Mouse (Mus musculus): ENCODE measurements around the gene Rab5c. TPM values are rescaled to one million over a fixed set of nuclear protein-coding genes. Genes with fewer than 3 reads are reported as not detected.

Gene Rab5c
- polyA plus RNA-seq, 1 experiment from 2014 or later = 23.7 TPM

- 85% methylated on average over 9 of the region's 9 CpGs for WGBS
- no peaks in the 10 kb centered on the region for H3K36me3 ChIP-seq
- H3K4me3 ChIP-seq = no peak overlapping the region
- 0 out of 2 replicates have a peak, but pooled peaks cover 9% of the 10 kb centered on the region for H3K27me3 ChIP-seq (replicated peaks)
- H3K9ac ChIP-seq = no peak overlapping the region
- H3K9me3 ChIP-seq = no peaks in the 10 kb centered on the region
- no peak overlapping the region for H3K27ac ChIP-seq
- peaks cover 8% of the 10 kb centered on the region; the same call in 1 of the 2 replicates for H3K4me1 ChIP-seq
- H3K4me2 ChIP-seq (replicated peaks) = no peak overlapping the region
- ATAC-seq (ENCODE audit: low FRiP score, low read depth) = no peak
Measured at GRCm38 (mm10) chr11:100766726-100767125, 28.7 kb upstream of the Rab5c start.

GRCm38 (mm10) chr11:100762831-100763230 is 24.8 kb upstream of the Rab5c start, which contains the start of gene Hcrt:
Hcrt (minus strand) TSS chr11:100762931.
- peaks cover 35% of the 10 kb centered on the region for H3K27me3 ChIP-seq (replicated peaks)
- no peak within 1 kb of the TSS for H3K27ac ChIP-seq
- peaks cover 14% of the 10 kb centered on the region for H3K4me1 ChIP-seq
- 86% methylated on average over 7 of the region's 7 CpGs for WGBS
- H3K9me3 ChIP-seq = no peaks in the 10 kb centered on the region
- peak within 1 kb of the TSS; percentile 53; the same call in 1 of the 2 replicates for H3K9ac ChIP-seq
- ATAC-seq (ENCODE audit: low FRiP score, low read depth) = no peak
- H3K4me2 ChIP-seq (replicated peaks) = peak within 1 kb of the TSS; percentile 73
- no peaks in the 10 kb centered on the region for H3K36me3 ChIP-seq
- peak within 1 kb of the TSS; percentile 38 for H3K4me3 ChIP-seq

- H3K36me3 ChIP-seq = no peaks in the 10 kb centered on the region; the same call in 1 of the 2 replicates
- H3K9ac ChIP-seq = peak overlapping the region; percentile 53; the same call in 1 of the 2 replicates
- H3K4me3 ChIP-seq = peak overlapping the region; percentile 38
- no peaks in the 10 kb centered on the region for H3K9me3 ChIP-seq
- peak overlapping the region; percentile 73 for H3K4me2 ChIP-seq (replicated peaks)
- under 1% methylated on average over 27 of the region's 27 CpGs for WGBS
- H3K27ac ChIP-seq = no peak overlapping the region
- peaks cover 14% of the 10 kb centered on the region for H3K4me1 ChIP-seq
- H3K27me3 ChIP-seq (replicated peaks) = peaks cover 35% of the 10 kb centered on the region
- ATAC-seq (ENCODE audit: low FRiP score, low read depth) = peak; percentile 70
Measured at GRCm38 (mm10) chr11:100761547-100762045, 23.6 kb upstream of the Rab5c start.

GRCm38 (mm10) chr11:100759611-100760233 is 21.7 kb upstream of the Rab5c start, which contains the start of gene Kcnh4:
Kcnh4 (minus strand) TSS chr11:100759942.
- ATAC-seq (ENCODE audit: low FRiP score, low read depth) = peak; percentile 36; the same call in 1 of the 2 replicates
- Histone ChIP-seq H3K27ac (no peak within 1 kb of the TSS), H3K9me3 (no peaks in the 10 kb centered on the region), H3K4me2 (replicated peaks) (peak within 1 kb of the TSS; percentile 81), H3K27me3 (replicated peaks) (peaks cover 35% of the 10 kb centered on the region), H3K4me3 (peak within 1 kb of the TSS; percentile 43), H3K4me1 (peaks cover 14% of the 10 kb centered on the region), H3K36me3 (peaks cover 4% of the 10 kb centered on the region), H3K9ac (peak within 1 kb of the TSS; percentile 61)
- WGBS = under 1% methylated on average over 50 of the region's 51 CpGs

- Histone ChIP-seq H3K4me2 (replicated peaks) (peak overlapping the region; percentile 81), H3K27me3 (replicated peaks) (peaks cover 38% of the 10 kb centered on the region), H3K4me3 (peak overlapping the region; percentile 43), H3K9me3 (no peaks in the 10 kb centered on the region), H3K9ac (peak overlapping the region; percentile 61), H3K4me1 (peaks cover 14% of the 10 kb centered on the region), H3K36me3 (peaks cover 4% of the 10 kb centered on the region), H3K27ac (no peak overlapping the region)
- 1% methylated on average over 35 of the region's 35 CpGs for WGBS
- ATAC-seq (ENCODE audit: low FRiP score, low read depth) = peak; percentile 44; the same call in 1 of the 2 replicates
Measured at GRCm38 (mm10) chr11:100758707-100759610, 20.9 kb upstream of the Rab5c start.

- Histone ChIP-seq H3K4me1 (peaks cover 14% of the 10 kb centered on the region), H3K36me3 (peaks cover 4% of the 10 kb centered on the region), H3K9me3 (no peaks in the 10 kb centered on the region), H3K4me2 (replicated peaks) (no peak overlapping the region), H3K27ac (no peak overlapping the region), H3K27me3 (replicated peaks) (peaks cover 36% of the 10 kb centered on the region), H3K4me3 (no peak overlapping the region), H3K9ac (no peak overlapping the region)
- 93% methylated on average over 12 of the region's 12 CpGs for WGBS
- no peak for ATAC-seq (ENCODE audit: low FRiP score, low read depth)
Measured at GRCm38 (mm10) chr11:100757566-100757965, 19.6 kb upstream of the Rab5c start.

GRCm38 (mm10) chr11:100756476-100756875 is 18.5 kb upstream of the Rab5c start:
- Histone ChIP-seq H3K36me3 (peaks cover 4% of the 10 kb centered on the region), H3K9me3 (no peaks in the 10 kb centered on the region), H3K4me3 (no peak overlapping the region), H3K27me3 (replicated peaks) (peaks cover 29% of the 10 kb centered on the region), H3K27ac (no peak overlapping the region), H3K4me2 (replicated peaks) (no peak overlapping the region), H3K9ac (no peak overlapping the region), H3K4me1 (peaks cover 13% of the 10 kb centered on the region)
- WGBS = 67% methylated on average over 6 of the region's 6 CpGs
- no peak for ATAC-seq (ENCODE audit: low FRiP score, low read depth)

GRCm38 (mm10) chr11:100754693-100755057 is 16.7 kb upstream of the Rab5c start:
- no peak overlapping the region for H3K4me2 ChIP-seq (replicated peaks)
- H3K27ac ChIP-seq = no peak overlapping the region
- peaks cover 19% of the 10 kb centered on the region for H3K27me3 ChIP-seq (replicated peaks)
- peaks cover 4% of the 10 kb centered on the region for H3K36me3 ChIP-seq
- ATAC-seq (ENCODE audit: low FRiP score, low read depth) = no peak
- no peaks in the 10 kb centered on the region for H3K9me3 ChIP-seq
- H3K4me1 ChIP-seq = peaks cover 11% of the 10 kb centered on the region
- WGBS = 91% methylated on average over 3 of the region's 3 CpGs
- H3K9ac ChIP-seq = no peak overlapping the region
- H3K4me3 ChIP-seq = no peak overlapping the region

GRCm38 (mm10) chr11:100754021-100754692 is 16.1 kb upstream of the Rab5c start:
- no peak overlapping the region for H3K9ac ChIP-seq
- H3K4me2 ChIP-seq (replicated peaks) = no peak overlapping the region
- WGBS = 91% methylated on average over 11 of the region's 12 CpGs
- ATAC-seq (ENCODE audit: low FRiP score, low read depth) = no peak
- H3K36me3 ChIP-seq = peaks cover 9% of the 10 kb centered on the region
- no peak overlapping the region for H3K4me3 ChIP-seq
- H3K27me3 ChIP-seq (replicated peaks) = peaks cover 19% of the 10 kb centered on the region
- H3K27ac ChIP-seq = no peak overlapping the region
- no peaks in the 10 kb centered on the region for H3K9me3 ChIP-seq
- peaks cover 6% of the 10 kb centered on the region; the same call in 1 of the 2 replicates for H3K4me1 ChIP-seq

- no peak overlapping the region for H3K4me3 ChIP-seq
- no peaks in the 10 kb centered on the region for H3K9me3 ChIP-seq
- no peak overlapping the region for H3K27ac ChIP-seq
- WGBS = 25% methylated on average over 10 of the region's 10 CpGs
- peaks cover 12% of the 10 kb centered on the region for H3K27me3 ChIP-seq (replicated peaks)
- 0 out of 2 replicates have a peak overlapping the region, but pooled peaks have one; percentile 18 for H3K9ac ChIP-seq
- peaks cover 10% of the 10 kb centered on the region for H3K36me3 ChIP-seq
- peaks cover 5% of the 10 kb centered on the region; the same call in 1 of the 2 replicates for H3K4me1 ChIP-seq
- H3K4me2 ChIP-seq (replicated peaks) = no peak overlapping the region
- ATAC-seq (ENCODE audit: low FRiP score, low read depth) = no peak
Measured at GRCm38 (mm10) chr11:100752294-100752693, 14.3 kb upstream of the Rab5c start.

- no peak overlapping the region for H3K4me3 ChIP-seq
- peaks cover 12% of the 10 kb centered on the region for H3K27me3 ChIP-seq (replicated peaks)
- 0 out of 2 replicates have a peak, but pooled peaks cover 7% of the 10 kb centered on the region for H3K36me3 ChIP-seq
- WGBS = 88% methylated on average over 16 of the region's 16 CpGs
- no peak for ATAC-seq (ENCODE audit: low FRiP score, low read depth)
- peaks cover 5% of the 10 kb centered on the region; the same call in 1 of the 2 replicates for H3K4me1 ChIP-seq
- H3K9ac ChIP-seq = no peak overlapping the region
- H3K9me3 ChIP-seq = no peaks in the 10 kb centered on the region
- H3K27ac ChIP-seq = no peak overlapping the region
- no peak overlapping the region for H3K4me2 ChIP-seq (replicated peaks)
Measured at GRCm38 (mm10) chr11:100750127-100750526, 12.1 kb upstream of the Rab5c start.

All from neural tube, embryonic 12.5 days (tissue).